ENCODE assay signal across 11 mouse cellular contexts in genomic region chr8:117859095-117859494, GRCm38 (mm10).
"Had no signal": no experiment of that assay in that cellular context is flagged by ENCODE, and none has a peak within 500 bp of the region (broad histone marks: within the 10 kb centered on the region; RNA-seq: fewer than 3 reads in every experiment).

No protein-coding gene starts in this region.

- H3K27ac ChIP-seq: liver, embryonic 13.5 days; midbrain, embryonic 15.5 days; neural tube, embryonic 13.5 days had no signal

- H3K9ac ChIP-seq: liver, embryonic 13.5 days; midbrain, embryonic 15.5 days had no signal

- ATAC-seq: midbrain, embryonic 15.5 days had no signal

- H3K4me3 ChIP-seq: liver, embryonic 13.5 days; midbrain, embryonic 15.5 days; myocyte; neural tube, embryonic 13.5 days had no signal

- H3K27me3 ChIP-seq: liver, embryonic 13.5 days; midbrain, embryonic 15.5 days had no signal

- DNase-seq: kidney, postnatal 14 days; liver, embryonic 13.5 days; lung, adult 2 months; lung, postnatal 14 days; lung, postnatal 4 days; right cerebral cortex, postnatal 25 days; thymus, adult 18-20 months; thymus, postnatal 4 days had no signal

- H3K9me3 ChIP-seq: liver, embryonic 13.5 days; midbrain, embryonic 15.5 days; neural tube, embryonic 13.5 days had no signal

- H3K4me2 ChIP-seq: liver, embryonic 13.5 days had no signal

- H3K36me3 ChIP-seq: liver, embryonic 13.5 days; midbrain, embryonic 15.5 days; neural tube, embryonic 13.5 days had no signal
